Mouse (Mus musculus) embryonic fibroblast, embryonic 13.5 days (primary cell): ENCODE results near the gene 1110004F10Rik.

Experiments
- CTCF ChIP-seq: IDR thresholded peaks from 2 replicates; pipeline ENCODE4 v1.5.1; 2011; ENCODE audit warnings: mild to moderate bottlenecking, control low read depth, low read length, moderate library complexity, borderline replicate concordance; ENCODE audit not compliant: insufficient read depth
- POLR2A ChIP-seq: IDR thresholded peaks from 2 replicates; pipeline ENCODE4 v1.6.1; 2011; ENCODE audit warnings: low read depth, mild to moderate bottlenecking, control low read depth, low read length, moderate library complexity

DNA sequence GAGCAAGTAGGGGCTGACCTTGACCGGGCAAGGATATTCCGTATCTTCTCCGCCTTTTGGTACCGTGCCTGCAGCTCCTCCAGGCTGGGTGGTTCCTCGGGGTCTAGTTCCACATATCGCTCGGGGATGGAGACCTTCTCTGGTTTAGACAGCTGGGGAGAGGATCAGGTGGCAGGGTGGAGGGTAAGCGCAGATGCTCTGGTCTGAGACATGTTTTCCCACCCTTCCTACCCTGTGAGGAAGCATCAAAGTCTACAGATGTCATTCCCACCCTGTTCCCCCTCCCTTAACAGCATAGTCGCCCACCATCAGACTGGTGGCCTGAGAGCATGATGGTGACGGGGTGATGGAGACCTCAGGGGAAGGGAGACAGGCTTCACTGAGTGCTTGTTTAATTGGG is 90.2 kb downstream of the 1110004F10Rik start:
- TF ChIP-seq CTCF (no peak), POLR2A (no peak)
